Mouse (Mus musculus) hindlimb bud, embryonic 11.5 days (tissue): ENCODE measurements around the gene Caln1.

Experiments used
- DNase-seq: peaks from one replicate; pipeline ENCODE4 v3.0.0-alpha.2; 2012; ENCODE audit warnings: low read depth, low spot score; ENCODE audit errors: extremely low spot score

Caln1 gene

DNA sequence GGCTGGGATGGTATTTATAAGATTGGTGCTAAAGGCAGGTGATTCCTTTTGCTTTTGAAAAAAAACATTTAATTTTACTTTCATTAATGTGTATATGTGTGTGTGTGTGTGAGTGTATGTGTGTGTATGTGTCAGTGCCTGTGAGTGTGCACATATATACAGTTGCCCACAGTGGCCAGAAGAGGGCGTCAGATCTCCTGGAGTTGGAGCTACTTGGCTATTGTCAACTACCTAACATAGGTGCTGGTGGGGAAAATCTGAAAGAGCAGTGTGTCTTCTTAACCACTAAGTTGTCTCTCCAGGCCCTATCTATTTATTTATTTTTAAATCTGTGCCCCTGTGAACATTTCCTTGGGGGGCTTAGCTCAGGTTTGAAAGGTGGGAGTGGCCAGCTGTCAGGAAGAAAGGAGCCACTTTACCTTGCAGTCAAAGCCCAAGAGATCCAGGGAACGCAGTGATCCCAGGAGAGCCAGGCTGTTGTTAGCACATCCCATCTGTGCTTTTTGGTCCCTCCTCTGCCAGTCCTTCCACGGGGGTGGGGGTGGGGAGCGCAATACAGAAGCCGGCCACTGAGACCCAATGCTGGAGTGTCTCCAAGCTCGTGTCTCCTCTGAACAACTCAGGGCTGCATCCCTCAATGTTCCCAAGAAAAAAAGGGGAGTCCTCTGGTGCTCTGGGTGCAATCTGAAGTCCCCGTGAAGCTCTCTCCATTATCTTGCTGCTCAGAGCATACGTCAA, 24.5 kb downstream of the Caln1 start:
- no peak for DNase-seq

DNA sequence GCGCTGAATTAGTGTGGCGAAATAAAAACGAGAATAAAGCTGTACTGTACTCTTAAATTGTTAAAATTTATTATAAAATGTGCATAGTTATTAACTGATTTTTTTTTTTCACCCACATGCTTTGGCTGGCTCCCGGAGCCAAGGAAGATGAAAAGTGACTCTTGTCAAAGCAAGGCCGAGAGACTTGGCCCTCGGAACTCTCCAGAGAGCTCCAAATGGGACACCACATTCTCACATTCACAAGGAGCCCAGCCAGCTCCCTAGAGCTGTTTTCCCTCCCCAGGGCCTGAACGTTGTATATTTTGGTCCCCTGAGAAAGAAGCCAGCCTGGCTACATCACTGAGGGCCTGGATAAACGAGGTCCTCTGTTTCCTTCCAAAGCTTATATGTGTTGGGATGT, 25.1 kb downstream of the Caln1 start:
- DNase-seq: no peak

DNA sequence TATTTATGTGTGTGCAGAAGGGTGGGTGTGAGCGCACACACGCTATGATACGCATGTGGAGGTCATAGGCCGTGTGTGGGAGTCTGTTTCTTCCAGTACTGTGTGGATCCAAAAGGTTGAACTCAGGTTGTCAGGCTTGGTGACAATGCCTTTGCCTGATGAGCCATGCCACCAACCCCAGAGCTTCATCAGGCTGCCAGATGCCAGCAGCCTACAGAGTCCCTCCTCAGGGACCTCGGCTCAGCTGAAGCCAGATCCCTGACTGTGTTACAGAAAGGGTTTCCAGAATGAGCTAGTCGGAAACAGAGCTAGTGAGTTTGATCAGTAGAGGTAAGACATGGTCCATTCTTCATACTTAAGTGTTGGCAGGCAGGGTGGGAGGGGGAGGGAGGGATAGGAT, 25.9 kb downstream of the Caln1 start:
- DNase-seq: no peak

DNA sequence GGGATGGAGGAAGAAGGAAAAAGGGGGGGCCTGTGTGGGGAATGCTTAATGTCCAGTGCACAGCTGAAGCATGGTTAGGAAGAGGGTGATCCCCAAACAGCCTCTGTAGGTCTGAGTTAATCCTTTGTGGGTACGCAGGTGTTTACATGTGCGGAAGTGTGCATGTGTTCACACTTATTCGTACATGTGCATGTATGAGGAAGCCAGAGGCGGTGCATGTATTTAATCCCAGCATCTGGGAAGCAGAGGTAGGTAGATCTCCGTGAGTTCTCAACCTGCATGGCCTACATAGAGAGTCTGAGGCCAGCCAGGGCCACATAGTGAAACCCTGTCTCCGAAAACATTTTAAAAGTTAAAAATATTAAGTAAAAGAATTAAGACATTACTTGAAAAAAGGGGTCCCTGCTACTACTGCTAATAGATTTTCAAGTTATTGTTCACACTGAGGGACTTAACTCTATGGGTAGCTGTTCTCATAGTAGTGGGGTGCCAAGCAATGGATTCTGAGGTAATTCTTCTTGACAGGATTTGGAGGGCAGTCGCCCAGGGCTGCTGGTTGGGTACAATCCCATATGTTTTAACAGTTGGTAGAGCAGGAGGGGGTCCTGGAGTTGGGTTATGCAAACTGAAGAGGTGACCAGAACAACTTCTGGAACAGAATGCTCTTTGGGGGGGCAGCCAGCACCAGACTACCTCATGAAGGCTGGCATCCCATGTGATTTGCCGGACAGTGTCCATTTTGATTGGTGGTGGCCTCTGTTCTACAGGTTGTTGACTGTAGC, 31.1 kb downstream of the Caln1 start:
- no peak for DNase-seq

DNA sequence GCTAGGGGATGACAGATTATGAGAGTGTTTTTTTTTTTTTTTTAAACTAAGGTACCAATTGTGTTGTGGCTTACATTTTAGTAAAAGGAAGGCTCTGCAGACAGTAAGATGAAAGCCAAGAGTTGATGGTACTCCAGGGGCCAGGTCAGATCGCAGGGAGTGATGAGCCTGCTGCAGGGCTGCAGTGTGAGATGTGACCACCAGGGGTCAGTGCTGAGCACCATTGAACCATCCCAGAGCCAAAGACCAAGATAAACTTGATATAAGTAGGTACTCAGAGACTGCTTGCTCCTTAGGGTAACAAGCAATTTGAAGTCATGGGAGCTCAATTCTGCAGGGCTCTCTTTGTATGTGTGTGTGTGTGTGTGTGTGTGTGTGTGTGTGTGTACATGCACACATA, 35.9 kb downstream of the Caln1 start:
- DNase-seq: peak; percentile 14

DNA sequence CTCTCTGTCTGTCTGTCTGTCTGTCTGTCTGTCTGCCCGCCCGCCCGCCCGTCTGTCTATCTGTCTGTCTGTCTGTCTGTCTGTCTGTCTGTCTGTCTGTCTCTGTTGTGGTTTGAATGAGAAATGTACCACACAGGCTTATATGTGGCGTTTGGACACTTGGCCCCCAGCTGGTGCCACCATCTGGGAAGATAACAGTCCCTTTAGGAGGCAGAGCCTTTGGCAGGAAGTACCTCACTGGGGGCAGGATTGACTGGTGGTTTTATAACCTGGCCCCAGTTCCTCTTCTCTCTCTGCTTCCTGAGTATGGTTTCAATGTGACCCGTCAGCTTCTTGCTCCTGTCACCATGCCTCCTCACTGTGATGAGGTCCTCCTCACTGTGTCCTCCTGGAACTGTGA, 40.5 kb downstream of the Caln1 start:
- no peak for DNase-seq

DNA sequence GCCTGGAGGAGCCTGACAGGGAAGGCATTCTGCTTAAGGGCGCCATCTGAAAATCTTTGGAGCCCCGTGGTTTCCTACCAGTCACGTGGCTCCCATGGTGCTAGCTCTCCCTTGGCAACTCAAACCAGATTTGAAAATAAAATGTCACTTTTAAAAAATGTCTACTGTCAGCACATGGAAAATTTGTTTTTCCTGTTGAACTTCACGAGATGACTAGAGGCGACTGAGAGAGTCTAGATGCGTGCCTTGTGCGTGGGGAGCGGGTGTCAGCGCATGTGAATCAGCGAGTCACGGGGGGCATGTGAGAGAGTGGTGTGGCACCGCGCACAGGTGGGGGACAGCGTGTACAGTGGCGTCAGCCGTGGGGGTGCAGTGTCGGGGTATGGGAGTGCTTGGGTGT, 42.3 kb downstream of the Caln1 start:
- no peak for DNase-seq

DNA sequence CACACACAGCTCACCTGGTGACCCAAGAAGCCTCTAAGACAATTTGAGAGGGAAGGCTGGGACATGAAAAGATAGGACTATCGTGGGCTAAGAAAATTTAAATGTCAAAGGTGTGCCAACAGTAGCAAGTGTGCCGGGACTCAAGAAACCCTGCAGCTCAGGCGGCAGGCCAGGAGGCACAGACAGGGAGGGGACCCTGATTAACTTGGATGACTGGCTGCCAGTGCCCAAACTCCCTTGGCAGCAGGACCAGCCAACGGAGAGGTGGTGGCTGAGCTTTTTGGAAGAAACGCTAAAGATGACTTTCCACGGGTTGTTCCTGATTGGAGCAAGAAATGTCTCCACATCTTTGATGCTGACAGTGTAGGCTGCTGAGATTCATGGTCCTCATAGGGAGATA, 78.2 kb downstream of the Caln1 start:
- DNase-seq: no peak

DNA sequence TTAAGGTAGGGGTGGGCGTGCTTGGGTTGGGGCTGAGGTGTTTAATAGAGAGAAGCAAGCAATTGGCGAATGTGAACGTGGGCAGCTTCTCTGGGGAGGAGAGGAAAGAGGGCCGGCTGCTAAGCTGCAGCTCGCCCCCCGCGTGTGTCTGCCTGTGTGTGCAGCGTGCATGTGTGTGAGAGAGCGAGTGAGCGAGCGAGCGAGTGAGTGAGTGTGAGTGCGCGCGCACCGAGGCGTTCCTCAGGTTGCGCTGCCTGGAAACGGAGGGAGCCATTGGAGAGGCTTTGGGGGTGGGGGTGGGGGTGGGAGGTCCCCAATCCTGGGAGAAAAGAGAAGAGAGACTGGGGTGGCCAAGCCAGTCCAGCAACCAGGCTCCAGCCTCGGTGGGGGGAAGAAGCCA, 79.2 kb downstream of the Caln1 start:
- DNase-seq: no peak

DNA sequence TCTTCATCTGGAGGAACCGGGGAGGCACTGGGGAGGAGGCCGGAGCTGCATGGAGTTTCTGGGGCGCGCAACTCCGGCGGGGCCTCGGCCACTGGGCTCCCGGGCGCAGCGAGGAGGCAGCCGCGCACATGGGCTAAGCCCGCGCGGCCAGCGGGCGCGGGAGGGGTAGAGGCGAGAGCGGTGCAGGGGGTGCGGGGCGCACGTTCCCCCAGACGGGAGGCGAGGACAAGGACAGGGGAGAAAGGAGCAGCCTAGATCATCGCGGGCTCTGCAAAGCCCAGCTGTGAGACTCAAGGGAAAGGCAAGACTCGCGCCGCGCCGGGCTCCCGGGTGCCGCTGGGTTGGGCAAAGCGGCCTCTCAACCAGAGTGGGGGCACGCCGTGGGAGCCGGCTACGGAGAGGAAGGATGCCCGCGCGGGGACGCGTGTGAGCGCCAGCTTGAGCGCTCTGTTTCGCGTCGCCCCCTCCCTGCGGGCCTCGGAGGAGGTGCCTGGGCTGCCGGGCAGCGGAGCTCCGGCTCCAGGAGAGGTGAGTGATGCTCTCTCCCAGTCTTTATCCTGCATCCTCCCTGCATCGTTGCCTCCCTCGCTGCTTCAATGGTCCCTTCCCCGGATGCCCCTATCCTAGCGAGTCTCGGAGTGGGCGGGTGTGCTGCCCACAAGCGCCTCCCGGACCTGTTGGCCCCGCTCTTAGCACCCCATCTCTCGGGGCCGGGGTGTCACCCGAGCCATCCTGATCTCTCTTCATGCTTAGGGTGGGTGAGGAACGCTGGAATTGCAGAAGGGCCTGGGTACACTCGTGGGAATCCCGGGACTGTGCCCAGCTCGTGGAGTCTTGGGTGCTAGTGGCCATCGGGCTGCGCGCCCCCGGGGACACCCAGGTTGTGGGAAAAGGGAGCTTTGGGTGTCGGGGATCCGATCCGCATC, 79.9 kb downstream of the Caln1 start:
- DNase-seq: no peak

DNA sequence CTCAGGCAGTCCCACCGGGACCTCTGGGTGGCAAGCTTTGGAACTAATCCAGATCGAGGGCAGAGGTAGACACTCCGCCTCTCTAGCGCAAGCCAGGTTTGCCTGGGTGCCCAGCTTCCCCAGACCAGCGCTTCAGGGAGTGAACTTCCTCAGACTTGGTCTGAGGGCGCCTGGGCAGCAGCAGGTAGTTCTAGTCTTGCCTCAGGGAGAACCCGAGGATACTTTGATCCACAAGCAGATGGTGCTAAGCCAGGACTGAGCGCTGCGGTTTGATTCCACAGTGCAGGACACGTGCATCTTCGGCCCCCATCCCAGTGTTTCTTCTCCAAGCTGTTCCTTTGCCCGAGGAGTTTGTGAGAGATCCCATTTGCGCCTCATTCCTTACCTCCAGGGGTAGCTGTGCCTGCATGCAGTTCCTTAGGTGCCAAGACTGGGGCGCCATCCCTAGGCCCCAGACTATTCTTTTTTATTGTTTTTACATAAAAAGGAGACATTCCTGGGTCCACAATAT, 80.8 kb downstream of the Caln1 start:
- no peak for DNase-seq

DNA sequence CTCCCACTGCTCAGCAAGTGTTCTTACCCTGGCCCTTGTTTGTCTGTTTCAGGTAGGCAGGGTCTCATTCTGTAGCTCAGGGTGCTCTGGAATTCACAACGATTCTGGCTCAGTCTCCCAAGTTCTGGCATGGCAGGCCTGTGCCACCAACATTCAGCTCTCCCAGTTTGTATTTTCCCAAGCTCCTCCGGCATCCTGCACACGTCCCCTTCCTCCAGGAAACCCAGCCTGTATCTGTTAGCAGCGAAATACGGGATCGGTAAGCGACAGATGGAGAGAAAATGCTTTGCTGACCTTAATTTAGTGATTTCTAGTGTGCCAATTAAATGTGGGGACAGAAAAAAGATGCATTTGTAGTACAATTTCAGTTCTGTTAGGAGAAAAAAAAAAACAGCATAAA, 88.8 kb downstream of the Caln1 start:
- DNase-seq: no peak

DNA sequence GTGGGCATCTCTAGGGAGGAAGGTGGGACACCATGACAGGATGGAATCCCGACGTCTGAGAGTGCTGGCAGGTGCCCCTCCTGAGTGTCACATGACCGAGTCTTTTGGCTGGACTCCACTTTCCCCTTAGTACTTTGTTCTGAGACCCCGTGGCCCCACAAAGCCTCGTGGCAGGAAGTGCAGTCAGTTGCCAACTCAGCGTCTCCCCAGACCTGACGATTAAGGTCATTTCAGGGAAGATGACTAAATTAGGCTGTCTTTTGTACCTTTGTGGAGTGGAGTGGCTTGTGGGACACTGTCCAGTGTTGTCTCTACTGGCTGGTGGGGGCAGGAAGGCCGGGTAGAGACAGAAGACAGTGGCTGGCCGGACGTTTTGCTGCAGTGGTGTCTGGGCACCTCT, 103.0 kb downstream of the Caln1 start:
- DNase-seq: no peak

DNA sequence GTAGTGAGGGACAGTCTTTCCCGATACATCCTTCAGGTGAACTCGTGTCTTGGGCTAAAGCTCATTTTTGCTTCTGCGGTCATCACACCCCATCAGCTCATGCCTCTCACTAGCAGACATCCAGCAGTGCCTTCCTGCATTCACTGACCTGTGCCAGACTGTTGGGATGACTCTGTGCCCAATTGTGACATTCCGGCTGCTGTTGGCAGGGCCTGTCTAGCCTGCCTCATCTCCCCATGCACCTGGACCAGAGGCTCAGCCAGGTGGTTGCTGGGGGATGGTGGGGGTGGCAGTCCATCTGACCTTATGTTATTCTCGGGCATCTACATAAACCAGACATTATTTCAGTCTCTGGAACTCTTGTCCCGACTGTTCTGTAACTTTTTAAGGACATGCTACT, 105.6 kb downstream of the Caln1 start:
- no peak for DNase-seq

DNA sequence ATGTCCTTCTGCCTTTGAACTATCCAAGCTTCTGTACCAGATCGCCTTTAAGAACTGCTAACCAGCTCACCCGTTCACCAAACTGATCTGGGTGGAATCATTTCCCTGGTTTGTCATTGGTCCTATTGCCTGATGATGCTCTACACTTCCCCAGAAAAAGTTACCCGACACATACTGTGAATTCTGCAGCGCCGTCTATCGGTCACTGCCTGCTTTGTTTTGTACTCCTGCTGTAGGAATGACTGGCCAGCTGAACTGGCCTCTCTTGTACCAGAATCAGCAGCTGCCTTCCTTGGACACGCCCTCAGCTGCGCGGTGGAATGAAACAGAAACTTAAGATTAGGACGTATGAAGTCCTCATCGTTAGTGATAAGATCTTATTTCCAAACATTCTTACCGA, 107.5 kb downstream of the Caln1 start:
- no peak for DNase-seq

DNA sequence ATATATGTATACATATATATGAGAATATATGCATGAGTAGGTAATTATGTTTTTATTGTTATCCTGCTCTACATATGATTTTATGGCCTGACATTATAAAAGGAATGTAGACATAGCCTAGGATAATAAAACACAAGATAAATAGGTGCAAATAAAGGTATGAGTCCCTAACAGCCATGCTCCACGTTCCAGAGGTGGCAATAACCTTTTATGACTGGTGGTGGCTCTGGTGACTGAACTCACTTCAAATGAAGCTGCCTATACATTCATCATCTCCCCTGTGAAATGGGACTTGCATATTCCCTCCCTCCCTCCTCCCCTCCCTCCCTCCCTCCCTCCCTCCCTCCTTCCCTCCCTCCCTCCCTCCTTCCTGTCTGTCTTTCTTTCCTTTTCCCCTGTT, 111.0 kb downstream of the Caln1 start:
- no peak for DNase-seq

DNA sequence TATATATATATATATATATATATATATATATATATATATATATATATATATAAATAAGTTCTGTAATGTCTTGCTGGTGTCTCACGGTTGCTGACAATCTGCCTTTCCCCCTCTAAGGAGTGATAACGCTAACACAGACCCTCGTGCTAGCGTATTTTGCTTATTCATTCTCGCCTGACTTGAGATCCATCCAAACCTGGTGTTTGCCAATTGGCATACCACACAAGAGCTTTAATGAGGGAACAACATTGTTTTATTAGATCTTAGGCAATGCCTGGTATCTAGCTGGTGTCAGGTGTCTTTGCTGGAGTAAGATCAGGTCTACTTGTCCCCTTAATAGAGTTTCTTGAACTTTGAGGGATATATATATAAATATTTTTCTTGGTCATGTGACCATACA, 122.2 kb downstream of the Caln1 start:
- no peak for DNase-seq

DNA sequence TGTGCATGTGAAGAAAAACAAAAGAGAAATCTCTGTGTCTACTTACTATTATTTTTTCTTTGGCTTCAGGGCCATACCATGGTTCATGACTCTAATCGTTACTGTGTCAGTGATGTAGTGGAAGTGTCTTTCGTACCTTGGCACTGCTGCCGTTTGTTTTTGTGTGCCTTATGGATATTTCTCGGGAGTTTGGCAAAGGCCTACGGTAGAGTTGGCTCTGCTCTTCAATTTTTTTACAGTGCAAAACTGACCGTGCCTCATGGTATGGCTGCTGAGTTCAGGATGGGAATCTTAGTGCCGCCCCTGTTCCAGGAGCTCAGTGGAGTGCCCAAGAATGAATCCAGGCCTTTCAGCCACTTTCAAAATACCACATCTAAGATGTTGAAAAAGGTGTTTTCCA, 123.0 kb downstream of the Caln1 start:
- no peak for DNase-seq

DNA sequence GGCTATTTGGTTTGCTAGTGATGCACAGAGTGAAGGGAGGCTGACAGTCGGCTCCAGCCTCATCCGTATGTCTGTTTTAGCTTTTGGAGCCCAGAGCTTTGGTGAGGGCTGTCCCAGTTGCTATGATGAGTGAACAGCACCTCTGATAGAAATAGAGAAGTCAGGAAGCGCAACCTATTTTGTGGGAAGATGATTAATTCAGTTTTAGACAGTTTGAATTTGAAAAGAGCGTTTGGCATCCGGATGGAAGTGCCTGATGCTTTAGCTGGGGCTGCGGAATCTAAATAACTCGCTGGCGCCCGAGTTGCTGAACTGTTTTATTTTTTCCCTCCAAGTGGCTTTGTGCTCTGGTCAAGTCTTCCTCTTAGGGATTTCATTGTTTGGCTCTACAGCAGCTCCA, 133.3 kb downstream of the Caln1 start:
- DNase-seq: no peak

DNA sequence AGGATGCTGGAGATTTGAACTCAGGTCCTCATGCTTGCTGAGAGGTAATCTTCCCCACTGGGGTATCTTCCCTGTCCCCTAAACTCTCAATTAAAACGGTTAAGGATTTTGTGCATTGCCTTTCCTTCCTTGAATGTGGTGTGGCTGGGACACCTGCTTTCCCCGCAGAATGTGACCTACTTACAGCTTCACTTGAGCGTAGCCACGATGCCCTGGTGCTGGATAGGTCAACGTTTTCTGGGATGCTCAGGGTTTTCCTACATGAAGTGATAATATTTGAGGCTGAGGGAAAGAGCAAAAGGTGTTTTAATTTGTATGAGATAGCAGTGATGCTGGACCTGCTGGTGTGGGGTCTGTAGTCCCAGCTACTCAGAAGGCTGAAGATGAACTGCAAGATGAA, 135.6 kb downstream of the Caln1 start:
- no peak for DNase-seq

DNA sequence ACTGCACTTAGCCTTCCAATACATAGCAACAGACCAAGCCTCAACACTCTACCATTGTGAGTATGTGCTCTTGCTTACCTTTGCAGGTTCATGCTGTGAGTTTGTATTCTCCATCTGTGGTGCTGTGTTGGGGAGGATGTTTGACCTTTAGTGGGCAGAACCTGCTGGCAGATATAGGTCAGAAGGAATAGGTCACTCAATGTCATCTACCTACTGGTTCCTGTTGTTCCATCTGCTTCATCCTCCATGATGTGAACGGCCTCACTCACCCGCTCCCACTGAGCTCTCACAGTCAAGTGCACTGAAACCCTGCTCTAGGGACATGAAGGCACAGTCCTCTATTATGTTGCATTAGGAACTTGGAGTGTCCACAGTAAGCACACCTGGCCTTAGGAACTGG, 141.3 kb downstream of the Caln1 start:
- DNase-seq: no peak
